Mouse (Mus musculus) heart, embryonic 16.5 days (tissue): ENCODE results near the gene Igf2bp2. TPM values are rescaled to one million over a fixed set of nuclear protein-coding genes. Genes with fewer than 3 reads are reported as not detected.

Source experiments
- ATAC-seq: fragments of 200-750 bp; cut with Nextera tagmentation; replicated peaks from 2 replicates; pipeline ENCODE4 v1.8.0; 2017; ENCODE audit warnings: moderate number of reproducible peaks; ENCODE audit not compliant: insufficient read depth, low FRiP score; ENCODE audit errors: extremely low read depth
- H3K27ac ChIP-seq: fragments of 300-500 bp; sonication (generic); 2 replicates; pipeline ENCODE4 v1.5.1; 2014; ENCODE audit warnings: mild to moderate bottlenecking, low read length, control low read depth, moderate library complexity
- H3K27me3 ChIP-seq: fragments of 300-500 bp; sonication (generic); 2 replicates; pipeline ENCODE4 v1.6.1; 2014; ENCODE audit warnings: low read length, mixed read lengths; ENCODE audit not compliant: control insufficient read depth, insufficient read depth
- H3K36me3 ChIP-seq: fragments of 300-500 bp; sonication (generic); 2 replicates; pipeline ENCODE4 v1.6.1; 2014; ENCODE audit not compliant: control insufficient read depth, insufficient read depth
- H3K4me1 ChIP-seq: fragments of 300-500 bp; sonication (generic); 2 replicates; pipeline ENCODE4 v1.6.1; 2014; ENCODE audit warnings: low read length, mixed read lengths; ENCODE audit not compliant: control insufficient read depth, insufficient read depth
- H3K4me2 ChIP-seq: fragments of 300-500 bp; sonication (generic); 2 replicates; pipeline ENCODE4 v1.6.1; 2014; ENCODE audit warnings: low read depth, mild to moderate bottlenecking, control low read depth, low read length
- H3K4me3 ChIP-seq: fragments of 300-500 bp; sonication (generic); 2 replicates; pipeline ENCODE4 v1.5.1; 2014; ENCODE audit warnings: mild to moderate bottlenecking, control low read depth, low read length
- H3K9ac ChIP-seq: fragments of 300-500 bp; sonication (generic); 2 replicates; pipeline ENCODE4 v1.6.1; 2014; ENCODE audit warnings: low read length, control low read depth
- H3K9me3 ChIP-seq: fragments of 300-500 bp; sonication (generic); replicated peaks from 2 replicates; pipeline ENCODE4 v1.6.1; 2016; ENCODE audit warnings: low read length; ENCODE audit not compliant: control insufficient read depth
- WGBS: fragments of 180-500 bp; shearing (Covaris S2); extraction: QIAGEN DNeasy Blood & Tissue Kit; methylation state at CpG from one replicate; pipeline ENCODE4 v1.1.7; 2014; 5-methylcytosine and 5-hydroxymethylcytosine counted together
- polyA plus RNA-seq: library from polyadenylated mRNA; unstranded; fragments of >200 nt; fragmentation: Nextera tagmentation; extraction: Ambion mirVana; gene quantifications from 2 replicates; pipeline ENCODE4 v1.2.1, GENCODE M21; 2015

The Igf2bp2 gene
- polyA plus RNA-seq, 1 experiment from 2014 or later, result 34.5 TPM

GRCm38 (mm10) chr16:22139821-22140220 is 23.3 kb downstream of the Igf2bp2 start:
- no peak overlapping the region for H3K4me2 ChIP-seq
- no peaks in the 10 kb centered on the region for H3K36me3 ChIP-seq
- H3K9ac ChIP-seq, result no peak overlapping the region
- 85% methylated on average over 5 of the region's 5 CpGs for WGBS
- H3K27me3 ChIP-seq, result no peaks in the 10 kb centered on the region
- no peak for ATAC-seq
- peaks cover 6% of the 10 kb centered on the region for H3K4me1 ChIP-seq
- H3K27ac ChIP-seq, result no peak overlapping the region
- no peak overlapping the region for H3K4me3 ChIP-seq
- no peaks in the 10 kb centered on the region for H3K9me3 ChIP-seq

DNA sequence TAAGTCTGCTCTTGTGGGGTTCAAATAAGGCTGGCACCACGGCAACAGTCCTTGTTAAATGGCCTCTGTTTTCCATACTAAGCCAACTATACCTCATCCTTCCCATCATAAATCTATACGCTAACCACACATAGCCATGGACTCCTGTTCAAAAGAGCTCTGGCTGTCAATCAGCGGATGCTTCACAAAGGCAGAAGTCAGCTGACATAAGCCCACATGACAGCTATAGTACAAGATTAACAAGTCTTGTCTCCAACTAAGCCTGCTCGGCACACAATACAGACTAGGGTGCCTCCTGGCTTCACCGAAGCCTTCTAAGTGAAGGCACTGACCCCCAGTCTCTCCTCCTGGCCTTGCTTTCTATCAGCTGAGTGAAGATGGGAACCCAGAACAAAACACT is 26.9 kb downstream of the Igf2bp2 start:
- no peaks in the 10 kb centered on the region for H3K9me3 ChIP-seq
- H3K4me3 ChIP-seq, result no peak overlapping the region
- H3K4me1 ChIP-seq, result peaks cover 12% of the 10 kb centered on the region
- H3K4me2 ChIP-seq, result no peak overlapping the region
- no peak for ATAC-seq
- no peak overlapping the region for H3K9ac ChIP-seq
- H3K27me3 ChIP-seq, result no peaks in the 10 kb centered on the region
- H3K36me3 ChIP-seq, result no peaks in the 10 kb centered on the region
- H3K27ac ChIP-seq, result no peak overlapping the region
- WGBS, result 84% methylated on average over 5 of the region's 5 CpGs

DNA sequence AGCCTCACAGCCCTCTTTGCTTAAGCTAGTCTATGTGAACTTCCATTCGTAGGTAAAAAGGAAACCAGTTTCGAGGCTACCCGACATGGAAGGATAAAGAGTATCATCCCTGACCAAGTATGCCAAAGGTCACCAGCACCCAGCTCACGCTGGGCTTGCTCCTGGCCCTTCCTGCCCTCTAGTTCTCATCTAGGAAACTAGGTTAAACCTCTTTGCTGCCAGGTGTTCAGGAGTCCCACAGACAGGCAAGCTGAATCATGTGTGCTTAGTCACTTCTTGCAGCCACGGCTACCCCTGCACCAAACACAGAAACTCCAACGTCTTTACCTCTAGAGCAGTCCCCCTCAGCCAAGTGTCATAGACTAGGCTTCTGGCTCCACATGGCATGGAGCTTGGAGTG is 31.8 kb downstream of the Igf2bp2 start:
- no peak overlapping the region for H3K4me2 ChIP-seq
- no peak for ATAC-seq

GRCm38 (mm10) chr16:22129511-22129910 is 33.6 kb downstream of the Igf2bp2 start:
- H3K4me2 ChIP-seq, result no peak overlapping the region
- H3K4me1 ChIP-seq, result peaks cover 9% of the 10 kb centered on the region
- H3K27ac ChIP-seq, result no peak overlapping the region; the same call in 1 of the 2 replicates
- H3K27me3 ChIP-seq, result no peaks in the 10 kb centered on the region
- H3K36me3 ChIP-seq, result no peaks in the 10 kb centered on the region; the same call in 1 of the 2 replicates
- H3K4me3 ChIP-seq, result no peak overlapping the region
- no peaks in the 10 kb centered on the region for H3K9me3 ChIP-seq
- 83% methylated on average over 7 of the region's 7 CpGs for WGBS
- ATAC-seq, result no peak
- H3K9ac ChIP-seq, result no peak overlapping the region

More for the DNA sequence above, 31.8 kb downstream of the Igf2bp2 start:
- 68% methylated on average over 6 of the region's 6 CpGs for WGBS
- H3K27ac ChIP-seq, result no peak overlapping the region
- no peaks in the 10 kb centered on the region for H3K9me3 ChIP-seq
- H3K36me3 ChIP-seq, result no peaks in the 10 kb centered on the region; the same call in 1 of the 2 replicates
- peaks cover 12% of the 10 kb centered on the region for H3K4me1 ChIP-seq
- H3K9ac ChIP-seq, result no peak overlapping the region
- H3K4me3 ChIP-seq, result no peak overlapping the region
- H3K27me3 ChIP-seq, result no peaks in the 10 kb centered on the region

DNA sequence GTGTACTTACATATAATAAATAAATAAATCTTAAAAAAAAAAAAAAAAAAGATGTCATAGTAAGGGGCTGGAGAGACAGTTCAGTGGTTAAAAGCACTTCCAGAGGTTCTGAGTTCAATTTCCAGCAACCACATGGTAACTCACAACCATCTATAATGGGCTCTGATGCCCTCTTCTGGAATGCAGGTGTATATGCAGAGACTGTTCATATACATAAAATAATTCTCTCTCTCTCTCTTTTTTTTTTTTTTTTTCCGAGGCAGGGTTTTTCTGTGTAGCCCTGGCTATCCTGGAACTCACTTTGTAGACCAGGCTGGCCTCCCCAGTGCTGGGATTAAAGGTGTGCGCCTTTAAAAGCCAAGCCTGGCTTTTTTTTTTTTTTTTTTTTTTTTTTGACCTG is 34.5 kb downstream of the Igf2bp2 start:
- H3K27me3 ChIP-seq, result no peaks in the 10 kb centered on the region
- H3K9me3 ChIP-seq, result no peaks in the 10 kb centered on the region
- H3K4me1 ChIP-seq, result peaks cover 12% of the 10 kb centered on the region
- H3K9ac ChIP-seq, result no peak overlapping the region
- WGBS, result 89% methylated on average over 2 of the region's 2 CpGs
- no peak overlapping the region for H3K4me2 ChIP-seq
- H3K36me3 ChIP-seq, result no peaks in the 10 kb centered on the region; the same call in 1 of the 2 replicates
- H3K4me3 ChIP-seq, result no peak overlapping the region
- ATAC-seq, result no peak
- no peak overlapping the region for H3K27ac ChIP-seq

GRCm38 (mm10) chr16:22127806-22128205 is 35.3 kb downstream of the Igf2bp2 start:
- Histone ChIP-seq H3K36me3 (no peaks in the 10 kb centered on the region; the same call in 1 of the 2 replicates), H3K27me3 (no peaks in the 10 kb centered on the region), H3K4me2 (no peak overlapping the region), H3K27ac (no peak overlapping the region), H3K9me3 (no peaks in the 10 kb centered on the region), H3K4me3 (no peak overlapping the region), H3K9ac (no peak overlapping the region), H3K4me1 (peaks cover 6% of the 10 kb centered on the region)
- ATAC-seq, result no peak
- WGBS, result 98% methylated on average over 5 of the region's 5 CpGs

DNA sequence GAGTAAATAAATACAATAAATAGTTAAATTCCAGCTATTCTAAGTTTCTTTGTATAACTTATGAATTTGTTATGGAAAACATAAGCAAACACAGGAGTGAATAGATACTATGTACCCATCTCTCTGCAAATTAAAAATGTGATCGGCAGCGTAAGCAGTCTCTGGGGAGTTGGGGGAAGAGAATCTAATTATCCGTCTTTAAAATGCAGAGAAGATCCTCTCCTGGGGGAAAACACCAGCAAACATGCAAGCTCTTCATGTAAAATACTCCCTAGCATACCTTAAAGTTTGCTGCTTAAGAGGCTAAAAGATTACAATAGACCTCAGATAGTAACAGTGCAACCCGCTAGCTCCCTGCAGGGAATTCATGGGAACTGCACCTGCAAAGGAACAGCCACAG is 36.2 kb downstream of the Igf2bp2 start:
- peaks cover 6% of the 10 kb centered on the region for H3K4me1 ChIP-seq
- H3K9ac ChIP-seq, result no peak overlapping the region
- H3K4me2 ChIP-seq, result no peak overlapping the region
- no peaks in the 10 kb centered on the region for H3K27me3 ChIP-seq
- no peak overlapping the region for H3K4me3 ChIP-seq
- H3K9me3 ChIP-seq, result no peaks in the 10 kb centered on the region
- 92% methylated on average over 4 of the region's 4 CpGs for WGBS
- H3K27ac ChIP-seq, result no peak overlapping the region
- no peaks in the 10 kb centered on the region; the same call in 1 of the 2 replicates for H3K36me3 ChIP-seq
- ATAC-seq, result no peak

- ATAC-seq, result no peak
- Histone ChIP-seq H3K4me1 (peaks cover 23% of the 10 kb centered on the region), H3K4me2 (no peak overlapping the region), H3K27me3 (no peaks in the 10 kb centered on the region), H3K27ac (no peak overlapping the region), H3K36me3 (no peaks in the 10 kb centered on the region; the same call in 1 of the 2 replicates), H3K4me3 (no peak overlapping the region), H3K9ac (no peak overlapping the region), H3K9me3 (no peaks in the 10 kb centered on the region)
- WGBS, result 30% methylated on average over 7 of the region's 7 CpGs
Measured at GRCm38 (mm10) chr16:22124325-22124918, 38.7 kb downstream of the Igf2bp2 start.

GRCm38 (mm10) chr16:22123658-22124057 is 39.4 kb downstream of the Igf2bp2 start:
- Histone ChIP-seq H3K9me3 (no peaks in the 10 kb centered on the region), H3K4me3 (no peak overlapping the region), H3K27ac (no peak overlapping the region), H3K4me2 (no peak overlapping the region), H3K27me3 (no peaks in the 10 kb centered on the region), H3K9ac (no peak overlapping the region), H3K4me1 (peaks cover 31% of the 10 kb centered on the region), H3K36me3 (no peaks in the 10 kb centered on the region; the same call in 1 of the 2 replicates)
- no peak for ATAC-seq
- whole genome bisulfite sequencing, result 30% methylated on average over 5 of the region's 5 CpGs
